Mouse (Mus musculus) brain, embryonic 14.5 days (tissue): Measurements from ENCODE around the gene Gm44973.

Experiments used
- CTCF ChIP-seq: fragments of 200-500 bp; IDR thresholded peaks from 2 replicates; pipeline ENCODE4 v1.5.1; 2012; ENCODE audit warnings: inconsistent platforms, mild to moderate bottlenecking, moderate library complexity, borderline replicate concordance; ENCODE audit not compliant: insufficient read depth, insufficient read length; ENCODE audit errors: extremely low read depth
- POLR2A ChIP-seq: fragments of 200-500 bp; IDR thresholded peaks from 2 replicates; pipeline ENCODE4 v1.6.1; 2012; ENCODE audit warnings: mild to moderate bottlenecking, inconsistent platforms, borderline replicate concordance; ENCODE audit not compliant: poor library complexity, insufficient read depth, insufficient read length, severe bottlenecking; ENCODE audit errors: extremely low read depth

- TF ChIP-seq CTCF (no peak), POLR2A (no peak)
These were observed 65.9 kb downstream of the Gm44973 start for GRCm38 (mm10) chr7:5081241-5081640.
